Mouse (Mus musculus) forebrain, postnatal 0 days (tissue): ENCODE measurements around the gene Rev3l. TPM values are rescaled to one million over a fixed set of nuclear protein-coding genes. Genes with fewer than 3 reads are reported as not detected.

Experiments
- ATAC-seq: fragments of 200-750 bp; cut with Nextera tagmentation; 2 replicates; pipeline ENCODE4 v1.8.0; 2017; ENCODE audit warnings: mild to moderate bottlenecking, moderate library complexity
- DNase-seq: peaks from one replicate; pipeline ENCODE4 v3.0.0-alpha.2; 2015
- H3K27ac ChIP-seq: fragments of 300-500 bp; sonication (generic); 2 replicates; pipeline ENCODE4 v1.5.1; 2014; ENCODE audit warnings: low read depth, mild to moderate bottlenecking, antibody characterized with exemption, low read length, moderate library complexity, mixed read lengths
- H3K27me3 ChIP-seq: fragments of 300-500 bp; sonication (generic); 2 replicates; pipeline ENCODE4 v1.6.1; 2014; ENCODE audit warnings: mild to moderate bottlenecking, low read length, mixed read lengths; ENCODE audit not compliant: insufficient read depth
- H3K36me3 ChIP-seq: fragments of 300-500 bp; sonication (generic); 2 replicates; pipeline ENCODE4 v1.6.1; 2014; ENCODE audit warnings: mild to moderate bottlenecking, moderate library complexity; ENCODE audit not compliant: insufficient read depth
- H3K4me1 ChIP-seq: fragments of 300-500 bp; sonication (generic); 2 replicates; pipeline ENCODE4 v1.6.1; 2014; ENCODE audit warnings: antibody characterized with exemption; ENCODE audit not compliant: insufficient read depth
- H3K4me2 ChIP-seq: fragments of 300-500 bp; sonication (generic); 2 replicates; pipeline ENCODE4 v1.6.1; 2014; ENCODE audit warnings: low read depth, mild to moderate bottlenecking, moderate library complexity
- H3K4me3 ChIP-seq: fragments of 300-500 bp; sonication (generic); 2 replicates; pipeline ENCODE4 v1.5.1; 2014; ENCODE audit warnings: low read depth, low read length, mixed read lengths
- H3K9ac ChIP-seq: fragments of 300-500 bp; sonication (generic); 2 replicates; pipeline ENCODE4 v1.6.1; 2014; ENCODE audit warnings: mild to moderate bottlenecking
- H3K9me3 ChIP-seq: fragments of 300-500 bp; sonication (generic); 2 replicates; pipeline ENCODE4 v1.6.1; 2016; ENCODE audit warnings: low read length
- CTCF ChIP-seq: sonication (generic); IDR thresholded peaks from 2 replicates; pipeline ENCODE4 v1.5.1; 2016; ENCODE audit warnings: antibody characterized with exemption, control low read depth, low read depth
- WGBS: fragments of 180-500 bp; shearing (Covaris S2); extraction: QIAGEN DNeasy Blood & Tissue Kit; methylation state at CpG from one replicate; pipeline ENCODE4 v1.1.7; 2014; 5-methylcytosine and 5-hydroxymethylcytosine counted together
- polyA plus RNA-seq: library from polyadenylated mRNA; unstranded; fragments of >200 nt; fragmentation: Nextera tagmentation; extraction: Ambion mirVana; gene quantifications from 2 replicates; pipeline ENCODE4 v1.2.1, GENCODE M21; 2015
- total RNA-seq: library from RNA; depleted of rRNA; stranded (reverse); fragments of >200 nt; gene quantifications from 2 replicates; pipeline ENCODE4 v1.2.3, GENCODE M21; 2014

The Rev3l gene
- total and polyA plus RNA-seq, 2 experiments from 2014 or later = 22.7 to 152 TPM

GRCm38 (mm10) chr10:39736187-39736586 lies 4.3 kb downstream of the Rev3l start:
- H3K4me2 ChIP-seq = no peak overlapping the region
- TF ChIP-seq CTCF = no peak
- 76% methylated on average over 4 of the region's 4 CpGs for WGBS

GRCm38 (mm10) chr10:39742057-39742456 lies 10.1 kb downstream of the Rev3l start:
- no peak for TF ChIP-seq CTCF
- no peaks in the 10 kb centered on the region for H3K36me3 ChIP-seq
- H3K4me2 ChIP-seq = no peak overlapping the region
- 69% methylated on average over 4 of the region's 4 CpGs for WGBS
- H3K27me3 ChIP-seq = no peaks in the 10 kb centered on the region
- H3K27ac ChIP-seq = no peak overlapping the region
- ATAC-seq (no peak), DNase-seq (no peak)
- H3K9ac ChIP-seq = no peak overlapping the region
- peaks cover 3% of the 10 kb centered on the region; the same call in 1 of the 2 replicates for H3K4me1 ChIP-seq
- H3K4me3 ChIP-seq = no peak overlapping the region
- no peaks in the 10 kb centered on the region for H3K9me3 ChIP-seq

More at GRCm38 (mm10) chr10:39736187-39736586, 4.3 kb downstream of the Rev3l start:
- no peak for ATAC-seq
- Histone ChIP-seq H3K27me3 (no peaks in the 10 kb centered on the region), H3K4me3 (no peak overlapping the region), H3K27ac (no peak overlapping the region), H3K4me1 (peaks cover 8% of the 10 kb centered on the region; the same call in 1 of the 2 replicates), H3K9ac (no peak overlapping the region), H3K9me3 (no peaks in the 10 kb centered on the region), H3K36me3 (no peaks in the 10 kb centered on the region)
- no peak for DNase-seq

- Histone ChIP-seq H3K4me1 (no peaks in the 10 kb centered on the region), H3K36me3 (0 out of 2 replicates have a peak, but pooled peaks cover 3% of the 10 kb centered on the region), H3K27me3 (no peaks in the 10 kb centered on the region), H3K4me2 (no peak overlapping the region), H3K9ac (no peak overlapping the region), H3K9me3 (no peaks in the 10 kb centered on the region), H3K4me3 (no peak overlapping the region), H3K27ac (no peak overlapping the region)
- WGBS = 91% methylated on average over 1 of the region's 1 CpGs
- no peak for TF ChIP-seq CTCF
- no peak for DNase-seq
- ATAC-seq = no peak
Observed at GRCm38 (mm10) chr10:39764752-39765151, 32.8 kb downstream of the Rev3l start.

GRCm38 (mm10) chr10:39766702-39767101 lies 34.8 kb downstream of the Rev3l start:
- Histone ChIP-seq H3K4me2 (no peak overlapping the region), H3K27ac (no peak overlapping the region), H3K36me3 (no peaks in the 10 kb centered on the region), H3K27me3 (no peaks in the 10 kb centered on the region), H3K4me3 (no peak overlapping the region), H3K9ac (no peak overlapping the region), H3K4me1 (no peaks in the 10 kb centered on the region), H3K9me3 (no peaks in the 10 kb centered on the region)
- WGBS = 72% methylated on average over 4 of the region's 4 CpGs
- ATAC-seq (no peak), DNase-seq (no peak)
- no peak for TF ChIP-seq CTCF

GRCm38 (mm10) chr10:39772259-39772658 lies 40.3 kb downstream of the Rev3l start:
- H3K36me3 ChIP-seq = no peaks in the 10 kb centered on the region
- 82% methylated on average over 2 of the region's 2 CpGs for WGBS
- no peak overlapping the region for H3K4me2 ChIP-seq
- no peak overlapping the region for H3K27ac ChIP-seq
- H3K27me3 ChIP-seq = no peaks in the 10 kb centered on the region
- no peaks in the 10 kb centered on the region for H3K9me3 ChIP-seq
- DNase-seq (no peak), ATAC-seq (no peak)
- H3K9ac ChIP-seq = no peak overlapping the region
- no peak for TF ChIP-seq CTCF
- no peak overlapping the region for H3K4me3 ChIP-seq
- no peaks in the 10 kb centered on the region for H3K4me1 ChIP-seq

GRCm38 (mm10) chr10:39773940-39774726 lies 42.2 kb downstream of the Rev3l start:
- Histone ChIP-seq H3K27me3 (no peaks in the 10 kb centered on the region), H3K4me2 (no peak overlapping the region), H3K27ac (no peak overlapping the region), H3K9me3 (no peaks in the 10 kb centered on the region), H3K4me3 (no peak overlapping the region), H3K4me1 (no peaks in the 10 kb centered on the region), H3K9ac (no peak overlapping the region), H3K36me3 (no peaks in the 10 kb centered on the region)
- no peak for TF ChIP-seq CTCF
- 88% methylated on average over 9 of the region's 9 CpGs for WGBS
- no peak for ATAC-seq
- DNase-seq = no peak

GRCm38 (mm10) chr10:39776927-39777326 lies 45.0 kb downstream of the Rev3l start:
- no peak overlapping the region for H3K4me3 ChIP-seq
- no peaks in the 10 kb centered on the region for H3K36me3 ChIP-seq
- TF ChIP-seq CTCF = no peak
- H3K4me2 ChIP-seq = no peak overlapping the region
- no peak overlapping the region for H3K9ac ChIP-seq
- H3K4me1 ChIP-seq = no peaks in the 10 kb centered on the region
- ATAC-seq (no peak), DNase-seq (no peak)
- no peak overlapping the region for H3K27ac ChIP-seq
- WGBS = 89% methylated on average over 3 of the region's 3 CpGs
- H3K9me3 ChIP-seq = no peaks in the 10 kb centered on the region
- H3K27me3 ChIP-seq = no peaks in the 10 kb centered on the region
